Mouse (Mus musculus): ENCODE measurements around the gene Fiz1.
A peak's percentile ranks its signal among the peaks of the same experiment; 100 is the strongest.

Gene Fiz1

DNA sequence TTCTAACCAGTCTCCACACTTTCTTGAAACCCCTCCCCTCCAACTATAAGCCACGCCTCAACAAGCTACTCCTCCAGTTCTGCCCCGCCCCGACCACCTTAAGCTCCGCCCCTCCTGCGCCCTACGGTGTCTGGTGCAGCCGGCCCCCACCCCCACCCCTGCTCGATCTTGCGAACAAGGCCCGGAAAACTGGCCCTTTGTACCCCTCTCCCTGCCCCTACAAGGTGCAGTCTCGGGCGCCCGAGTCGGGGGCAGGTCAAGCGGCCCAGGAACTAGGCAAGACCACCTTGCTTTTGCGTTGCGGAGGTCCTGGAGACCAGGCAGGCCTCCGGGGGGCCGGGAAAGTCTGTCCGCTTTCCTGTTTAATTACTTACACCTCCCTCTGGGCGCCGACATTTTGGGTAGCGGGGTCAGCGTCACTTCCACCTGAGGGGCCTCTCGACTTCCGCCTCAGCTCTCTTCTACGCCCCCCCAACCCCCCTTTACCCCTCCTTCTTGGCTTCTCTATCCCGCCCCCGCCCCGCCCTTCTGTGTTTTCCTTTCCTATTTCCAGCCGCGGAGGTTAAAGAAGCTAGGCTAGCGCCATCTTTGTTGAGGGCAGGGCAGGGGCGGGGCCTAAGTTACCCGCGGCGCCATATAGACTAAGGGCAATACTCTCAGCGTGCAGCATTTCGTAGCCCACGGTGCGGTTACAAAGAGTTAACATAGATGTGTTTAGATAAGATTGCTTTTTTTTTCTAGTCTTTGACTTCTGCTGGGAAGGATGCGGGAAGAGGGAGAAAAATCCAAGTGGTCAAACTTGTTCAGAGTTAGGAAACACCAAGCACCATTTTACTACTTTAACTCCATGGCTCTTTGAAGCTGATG, at the start of gene Fiz1, which contains the start of gene Zfp524:
Gene Fiz1 (minus strand): TSS at position 447 of the 867 bp plus-strand sequence.
Gene Zfp524 (plus strand): TSS at position 165 of the 867 bp plus-strand sequence.
- DNase-seq: peak; percentile 97

DNA sequence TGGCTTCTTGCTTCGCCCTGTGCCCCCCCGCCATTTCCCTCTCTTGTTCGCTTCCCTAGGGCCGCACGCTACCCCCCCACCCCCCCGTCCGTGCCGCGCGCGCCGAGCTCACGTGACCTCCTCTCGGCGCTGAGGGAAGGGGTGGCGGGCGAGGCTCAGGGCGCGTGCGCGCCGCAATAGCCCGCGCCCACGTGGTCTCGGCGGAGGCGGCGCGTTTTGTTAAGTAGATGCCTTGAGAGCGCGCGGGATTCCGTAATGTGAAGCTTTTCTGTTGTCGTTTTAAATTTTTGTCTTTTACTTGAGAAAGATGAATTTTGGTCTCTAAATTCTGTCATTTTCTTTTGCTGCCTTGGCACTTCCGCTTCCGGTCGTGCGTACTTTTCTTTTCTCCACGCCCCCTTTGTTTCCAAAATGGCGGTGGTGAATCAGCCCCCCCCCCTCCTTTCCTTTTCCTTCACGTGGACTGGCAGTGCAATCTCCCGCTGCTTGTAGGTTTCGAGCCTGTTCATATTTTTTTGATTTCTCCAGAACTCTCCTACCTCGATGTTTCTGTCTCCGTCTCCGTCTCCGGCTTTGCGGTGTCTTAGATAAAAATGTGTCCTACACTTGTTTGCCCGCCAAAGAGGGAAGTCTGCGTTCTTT, 48.0 kb upstream of the Fiz1 start:
- peak in 1 of 2 experiments; percentile 82 for DNase-seq

- DNase-seq: peak; percentile 96 to 99
Measured at GRCm38 (mm10) chr7:5061774-5062359, 47.4 kb upstream of the Fiz1 start, which contains the start of gene U2af2. Gene U2af2, plus strand, starts transcription at chr7:5062143.

- DNase-seq: peak; percentile 100
Measured at GRCm38 (mm10) chr7:5060944-5061773, 46.7 kb upstream of the Fiz1 start.

- peak; percentile 86 to 93 for DNase-seq
Measured at GRCm38 (mm10) chr7:5060239-5060731, 45.8 kb upstream of the Fiz1 start.

- DNase-seq: no peak
Measured at GRCm38 (mm10) chr7:5059421-5059820, 44.9 kb upstream of the Fiz1 start.

DNA sequence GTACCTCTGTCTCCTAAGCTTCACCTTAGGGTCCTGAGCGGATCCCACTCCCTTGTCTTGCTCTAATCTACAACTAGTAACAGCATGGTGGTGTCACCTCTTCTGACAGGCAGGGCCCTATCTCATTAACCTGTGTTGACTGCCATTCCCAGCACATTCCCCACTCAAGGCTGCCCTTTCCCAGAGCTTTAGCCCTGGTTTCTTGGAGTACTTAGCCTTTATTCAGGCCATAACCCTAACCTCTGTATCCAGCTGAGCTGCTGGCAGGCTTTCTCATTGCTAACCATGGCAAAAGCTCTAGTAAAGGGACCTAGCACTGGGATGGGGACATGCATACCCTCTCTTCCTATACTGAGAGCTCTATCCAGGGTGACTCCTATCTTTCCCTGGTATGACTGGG, 44.1 kb upstream of the Fiz1 start:
- DNase-seq: no peak

GRCm38 (mm10) chr7:5057804-5058203, 43.3 kb upstream of the Fiz1 start:
- no peak for DNase-seq

DNA sequence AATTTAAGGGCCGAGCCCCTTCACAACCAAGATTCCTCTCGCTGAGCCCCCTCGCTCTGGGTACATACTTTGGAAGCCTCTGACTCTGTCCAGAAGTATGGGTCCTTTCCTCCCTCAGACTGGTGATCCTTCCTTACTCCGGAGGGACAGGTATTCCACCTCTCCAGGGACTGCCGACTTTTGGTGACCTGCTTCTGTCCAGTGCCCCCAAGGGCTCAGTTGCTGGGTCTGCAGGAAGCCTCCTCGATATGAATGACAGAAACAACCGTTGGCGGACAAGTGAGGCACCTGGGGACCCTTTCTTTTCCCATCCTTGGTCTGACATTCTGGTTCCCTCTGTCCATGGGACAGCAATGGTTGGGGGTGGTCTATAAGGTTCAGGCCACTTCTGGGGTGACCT, 42.9 kb upstream of the Fiz1 start:
- no peak for DNase-seq

DNA sequence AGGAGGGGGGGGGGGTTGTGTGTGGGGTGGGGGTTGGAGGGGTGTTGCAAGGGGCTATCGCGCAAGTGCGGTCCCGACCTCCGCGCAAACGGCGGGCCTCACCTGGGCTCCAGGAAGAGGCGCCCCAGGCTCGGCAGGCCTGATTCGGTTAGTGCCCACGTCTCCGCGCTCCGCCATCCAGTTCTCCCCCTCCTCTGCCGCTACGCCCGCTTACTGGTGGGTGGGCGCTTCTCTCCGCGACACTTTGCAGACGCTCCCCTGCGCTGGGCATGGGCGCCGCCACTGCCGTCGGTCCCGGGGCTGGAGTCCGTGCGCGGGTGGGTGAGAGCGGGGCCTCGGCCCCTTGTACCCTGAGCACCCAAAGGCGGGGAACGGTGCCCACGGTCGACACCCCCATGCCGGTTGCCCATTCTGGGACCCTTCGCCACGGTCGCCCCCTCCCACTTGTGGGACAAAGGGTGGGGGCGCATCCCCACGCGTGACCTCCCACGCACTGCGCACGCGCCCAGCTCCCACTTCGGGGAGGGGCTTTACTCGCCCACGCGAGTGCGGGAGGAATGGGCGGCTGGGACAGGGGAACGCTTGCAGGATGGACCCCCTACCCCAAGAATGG, 42.3 kb upstream of the Fiz1 start:
- DNase-seq: peak; percentile 74 to 83

DNA sequence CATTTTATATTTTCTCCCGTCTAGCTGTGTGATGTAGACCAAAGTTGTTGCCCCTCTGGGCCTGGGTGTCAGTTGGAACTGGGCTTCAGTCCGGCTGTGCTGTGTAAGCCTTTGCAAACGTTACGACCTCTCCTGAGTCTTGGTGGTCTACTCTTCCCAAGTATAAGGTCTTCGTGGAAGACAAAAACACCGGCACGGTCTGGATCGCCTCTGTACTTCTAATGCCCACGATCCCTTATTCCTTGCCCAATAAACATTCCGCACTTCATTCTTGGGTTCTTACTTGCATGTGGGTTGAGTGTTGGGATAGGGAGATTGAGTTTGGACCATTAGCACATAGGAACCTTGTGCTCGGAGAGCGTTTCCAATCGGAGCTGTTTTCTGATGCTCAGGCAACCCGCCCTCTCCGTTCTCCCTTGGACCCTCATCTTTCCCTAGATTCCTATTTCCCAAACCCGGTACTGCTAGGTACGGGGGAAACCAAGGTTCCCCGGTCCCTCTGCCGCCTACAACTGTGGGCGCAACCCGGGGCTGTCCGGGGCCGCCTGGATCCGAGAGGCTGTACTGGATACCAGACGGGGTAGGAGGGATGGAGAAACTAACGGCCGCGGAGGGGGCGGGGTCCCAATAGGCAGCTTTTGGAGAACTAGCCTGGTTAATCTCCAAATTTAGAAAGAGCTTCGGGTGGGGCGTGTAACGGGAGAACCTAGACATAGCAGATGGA, 39.1 kb upstream of the Fiz1 start:
- DNase-seq: peak; percentile 58 to 60

- peak; percentile 50 to 60 for DNase-seq
Measured at GRCm38 (mm10) chr7:5052931-5053343, 38.4 kb upstream of the Fiz1 start.

GRCm38 (mm10) chr7:5052438-5052837, 37.9 kb upstream of the Fiz1 start:
- no peak for DNase-seq

GRCm38 (mm10) chr7:5051193-5052192, 37.0 kb upstream of the Fiz1 start, which contains the start of gene Zfp580:
Gene Zfp580, plus strand, starts transcription at chr7:5051538.
- DNase-seq: peak; percentile 92

DNA sequence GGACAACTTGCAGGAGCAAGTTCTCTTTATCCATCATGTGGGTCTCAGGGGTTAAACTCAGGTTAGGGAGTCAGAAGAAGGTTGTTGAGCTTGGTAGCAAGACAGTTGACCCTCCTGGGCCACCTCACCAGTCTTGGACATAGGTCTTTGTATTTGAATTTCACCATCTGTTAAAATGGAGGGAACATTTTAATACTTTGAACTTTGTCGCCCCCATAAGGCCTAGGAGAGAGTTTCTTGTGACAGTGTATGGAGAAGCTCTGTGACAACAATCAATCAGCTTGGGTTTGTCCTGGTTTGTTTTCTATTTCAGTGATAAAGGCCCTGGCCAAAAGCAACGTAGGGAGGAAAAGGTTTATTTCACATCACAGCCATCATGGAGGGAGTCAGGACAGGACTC, 32.8 kb upstream of the Fiz1 start:
- no peak for DNase-seq

DNA sequence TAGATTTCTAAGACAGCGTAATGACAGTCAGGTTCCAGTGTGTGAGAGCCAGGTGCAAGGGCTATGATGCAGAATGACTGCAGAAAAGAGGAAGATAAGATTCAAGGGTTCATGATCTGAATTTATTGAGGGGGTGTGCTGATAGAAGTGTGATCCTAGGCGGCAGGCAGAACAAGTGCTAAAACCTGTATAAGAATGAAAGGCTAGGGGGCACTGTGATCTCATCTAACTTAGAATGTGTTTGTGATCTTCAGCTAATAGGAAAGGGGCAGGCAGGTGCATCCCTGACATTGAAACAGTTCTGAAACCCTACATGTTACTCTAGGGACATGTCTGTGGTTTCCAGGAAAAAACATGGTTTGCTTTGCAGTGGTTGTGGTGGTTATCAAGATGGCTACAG, 31.6 kb upstream of the Fiz1 start:
- no peak for DNase-seq

GRCm38 (mm10) chr7:5044981-5045380, 30.5 kb upstream of the Fiz1 start:
- DNase-seq: no peak

- DNase-seq: no peak
Measured at GRCm38 (mm10) chr7:5038940-5039339, 24.4 kb upstream of the Fiz1 start.

DNA sequence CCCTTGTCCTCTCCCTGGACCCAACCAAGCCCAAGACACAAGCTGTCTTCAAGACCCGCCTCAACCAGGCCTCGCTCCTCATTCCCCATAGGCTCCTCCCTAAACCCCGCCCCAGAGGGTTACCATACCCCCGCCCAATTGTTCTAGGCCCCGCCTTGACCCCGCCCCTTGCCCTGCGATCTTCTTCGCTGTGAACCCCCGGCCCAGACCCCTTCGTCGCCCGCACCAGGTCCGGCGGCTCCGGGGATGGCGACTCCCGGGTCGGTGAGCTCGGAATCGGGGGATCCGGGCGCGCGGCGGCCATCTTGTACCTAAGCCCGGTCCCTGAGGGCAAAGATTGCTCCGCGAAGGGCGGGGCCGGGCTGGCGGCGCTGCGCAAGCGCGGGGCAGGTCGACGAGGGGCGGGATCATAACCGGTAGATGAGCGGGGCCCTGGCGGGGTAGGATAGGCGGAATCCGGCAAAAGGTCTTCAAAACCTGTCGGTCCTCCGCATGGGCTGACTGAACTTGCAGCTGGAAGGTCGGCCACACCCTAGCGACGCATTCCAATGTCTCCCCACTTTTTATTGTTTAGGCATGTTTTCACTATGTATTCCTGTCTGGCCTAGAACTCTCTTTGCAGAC, 23.7 kb upstream of the Fiz1 start, which contains the start of gene Zfp784:
Gene Zfp784 (minus strand): TSS at position 338 of the 624 bp plus-strand sequence.
- DNase-seq: peak; percentile 95 to 96
